Mouse (Mus musculus) R1 (cell line): ENCODE measurements around the gene Stx16.

ENCODE experiments used
- DNase-seq: peaks from one replicate; pipeline ENCODE4 v3.0.0-alpha.2; 2018; ENCODE audit warnings: low read depth, low spot score

The Stx16 gene

GRCm38 (mm10) chr2:174126522-174127375 lies 50.6 kb downstream of the Stx16 start:
- DNase-seq = peak; percentile 58

GRCm38 (mm10) chr2:174127376-174127713 lies 51.2 kb downstream of the Stx16 start:
- no peak for DNase-seq

GRCm38 (mm10) chr2:174128926-174129325 lies 52.8 kb downstream of the Stx16 start:
- DNase-seq = no peak

- DNase-seq = no peak
These were observed 54.5 kb downstream of the Stx16 start for GRCm38 (mm10) chr2:174130468-174131097.

GRCm38 (mm10) chr2:174132413-174132969 lies 56.4 kb downstream of the Stx16 start:
- no peak for DNase-seq
